Mouse (Mus musculus) c-Kit-positive CD71-positive TER-119-positive erythroid progenitor cells, embryonic 14.5 days (primary cell): Measurements from ENCODE around the gene Pon3.

Experiments
- DNase-seq: peaks from one replicate; pipeline ENCODE4 v3.0.0-alpha.2; 2013; ENCODE audit warnings: low spot score

Gene Pon3

GRCm38 (mm10) chr6:5179189-5179588 lies 76.9 kb downstream of the Pon3 start:
- no peak for DNase-seq

GRCm38 (mm10) chr6:5177967-5178891 lies 77.9 kb downstream of the Pon3 start:
- no peak for DNase-seq

GRCm38 (mm10) chr6:5174179-5174812 lies 81.8 kb downstream of the Pon3 start:
- no peak for DNase-seq

- no peak for DNase-seq
Observed at GRCm38 (mm10) chr6:5172571-5172970, 83.5 kb downstream of the Pon3 start.

- no peak for DNase-seq
Observed at GRCm38 (mm10) chr6:5171418-5171817, 84.7 kb downstream of the Pon3 start.
